Mouse (Mus musculus) liver, embryonic 16.5 days (tissue): ENCODE measurements around the gene Ntrk1. TPM values are rescaled to one million over a fixed set of nuclear protein-coding genes. Genes with fewer than 3 reads are reported as not detected.

Experiments used
- ATAC-seq: fragments of 200-750 bp; cut with Nextera tagmentation; 2 replicates; pipeline ENCODE4 v1.8.0; 2017; ENCODE audit warnings: low read depth, mild to moderate bottlenecking, moderate number of reproducible peaks, moderate library complexity
- H3K27ac ChIP-seq: fragments of 300-500 bp; sonication (generic); 2 replicates; pipeline ENCODE4 v1.5.1; 2014; ENCODE audit warnings: mild to moderate bottlenecking, low read length
- H3K27me3 ChIP-seq: fragments of 300-500 bp; sonication (generic); 2 replicates; pipeline ENCODE4 v1.6.1; 2014; ENCODE audit warnings: low read depth, low read length, mixed read lengths; ENCODE audit not compliant: control insufficient read depth, insufficient read depth
- H3K36me3 ChIP-seq: fragments of 300-500 bp; sonication (generic); 2 replicates; pipeline ENCODE4 v1.6.1; 2014; ENCODE audit warnings: mild to moderate bottlenecking; ENCODE audit not compliant: control insufficient read depth, insufficient read depth
- H3K4me1 ChIP-seq: fragments of 300-500 bp; sonication (generic); 2 replicates; pipeline ENCODE4 v1.6.1; 2014; ENCODE audit warnings: low read depth, low read length, mixed read lengths; ENCODE audit not compliant: control insufficient read depth
- H3K4me2 ChIP-seq: fragments of 300-500 bp; sonication (generic); 2 replicates; pipeline ENCODE4 v1.6.1; 2014; ENCODE audit warnings: low read depth, low read length, mixed read lengths
- H3K4me3 ChIP-seq: fragments of 300-500 bp; sonication (generic); 2 replicates; pipeline ENCODE4 v1.5.1; 2014; ENCODE audit warnings: low read depth, mild to moderate bottlenecking, low read length
- H3K9ac ChIP-seq: fragments of 300-500 bp; sonication (generic); 2 replicates; pipeline ENCODE4 v1.6.1; 2014; ENCODE audit warnings: low read depth, low read length
- H3K9me3 ChIP-seq: fragments of 300-500 bp; sonication (generic); replicated peaks from 2 replicates; pipeline ENCODE4 v1.6.1; 2016; ENCODE audit warnings: low read length; ENCODE audit not compliant: control insufficient read depth
- WGBS: fragments of 180-500 bp; shearing (Covaris S2); extraction: QIAGEN DNeasy Blood & Tissue Kit; methylation state at CpG from one replicate; pipeline ENCODE4 v1.1.7; 2014; ENCODE audit not compliant: insufficient replicate concordance; 5-methylcytosine and 5-hydroxymethylcytosine counted together
- polyA plus RNA-seq: library from polyadenylated mRNA; unstranded; fragments of >200 nt; fragmentation: Nextera tagmentation; extraction: Ambion mirVana; gene quantifications from 2 replicates; pipeline ENCODE4 v1.2.1, GENCODE M21; 2015

Gene Ntrk1
- polyA plus RNA-seq, 1 experiment from 2014 or later = 0.18 TPM

DNA sequence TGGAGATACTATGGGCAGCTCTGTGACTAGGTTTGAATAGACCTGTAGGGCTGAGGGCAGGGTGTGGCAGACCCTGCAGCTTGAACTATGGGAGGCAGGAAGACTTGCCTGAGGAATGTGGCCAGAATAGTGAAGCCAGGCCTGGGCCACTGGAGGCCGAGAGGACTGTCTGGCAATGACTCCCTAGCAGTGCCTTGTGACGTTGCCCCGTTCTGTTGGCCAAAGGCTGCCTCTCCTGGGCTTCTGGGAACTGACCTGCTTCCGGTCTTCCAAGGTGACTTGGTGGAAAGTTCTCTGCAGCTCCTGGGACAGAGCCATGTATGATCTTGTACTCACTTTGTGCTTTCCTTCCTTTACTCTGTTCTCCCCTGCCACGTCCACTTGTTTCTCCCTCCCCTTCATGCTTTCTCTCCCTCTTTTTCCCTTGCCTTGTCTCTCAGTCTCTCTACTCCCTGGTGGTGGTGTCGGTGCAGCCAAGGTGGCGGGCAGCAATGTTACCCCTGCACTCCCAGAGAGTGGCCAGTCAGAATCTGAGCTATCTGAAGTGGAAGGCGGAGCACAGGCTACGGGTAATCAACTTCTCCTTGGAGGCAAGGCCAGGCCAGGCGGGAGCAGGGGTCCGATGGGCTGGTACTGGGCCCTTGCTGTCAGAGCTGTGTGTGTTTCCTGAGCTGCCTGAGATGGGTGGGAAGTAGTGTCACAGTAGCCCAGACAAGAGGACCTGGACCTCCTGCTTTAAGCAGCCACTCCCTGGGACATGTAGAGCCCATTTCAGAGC lies 60.8 kb downstream of the Ntrk1 start:
- Histone ChIP-seq H3K4me1 (no peaks in the 10 kb centered on the region), H3K9me3 (no peaks in the 10 kb centered on the region)
- WGBS = 63% methylated on average over 11 of the region's 11 CpGs

DNA sequence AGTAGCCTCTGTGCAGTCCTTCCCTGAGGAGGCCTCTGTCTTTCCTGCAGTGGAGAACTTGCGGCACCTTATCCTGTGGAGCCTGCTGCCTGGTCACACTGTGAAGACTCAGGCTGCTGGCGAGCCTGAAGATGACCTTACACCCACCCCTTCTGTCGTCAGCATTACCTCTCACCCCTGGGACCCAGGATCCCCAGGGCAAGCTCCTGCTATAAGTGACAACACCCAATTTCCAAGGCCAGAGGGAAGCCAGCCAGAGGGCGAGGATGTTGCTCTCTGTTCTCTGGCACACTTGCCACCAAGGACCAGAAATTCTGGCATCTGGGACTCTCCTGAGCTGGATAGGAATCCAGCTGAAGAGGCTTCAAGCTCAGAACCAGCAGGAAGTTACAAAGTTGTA lies 61.9 kb downstream of the Ntrk1 start:
- Histone ChIP-seq H3K4me1 (no peaks in the 10 kb centered on the region), H3K27me3 (no peaks in the 10 kb centered on the region), H3K4me3 (no peak overlapping the region), H3K27ac (no peak overlapping the region), H3K9ac (no peak overlapping the region), H3K4me2 (no peak overlapping the region), H3K36me3 (no peaks in the 10 kb centered on the region), H3K9me3 (no peaks in the 10 kb centered on the region)
- 59% methylated on average over 4 of the region's 4 CpGs for WGBS
- no peak for ATAC-seq

More for the DNA sequence above, 60.8 kb downstream of the Ntrk1 start:
- Histone ChIP-seq H3K4me2 (no peak overlapping the region), H3K27ac (no peak overlapping the region), H3K27me3 (no peaks in the 10 kb centered on the region), H3K4me3 (no peak overlapping the region), H3K9ac (no peak overlapping the region), H3K36me3 (no peaks in the 10 kb centered on the region)
- no peak for ATAC-seq

GRCm38 (mm10) chr3:87728696-87729095 lies 66.3 kb downstream of the Ntrk1 start:
- ATAC-seq = no peak
- 0 out of 2 replicates have a peak, but pooled peaks cover 2% of the 10 kb centered on the region for H3K36me3 ChIP-seq
- 59% methylated on average over 6 of the region's 6 CpGs for WGBS
- no peak overlapping the region for H3K4me2 ChIP-seq
- no peak overlapping the region for H3K4me3 ChIP-seq
- H3K27me3 ChIP-seq = no peaks in the 10 kb centered on the region
- H3K9ac ChIP-seq = no peak overlapping the region
- H3K4me1 ChIP-seq = no peaks in the 10 kb centered on the region
- no peaks in the 10 kb centered on the region for H3K9me3 ChIP-seq
- H3K27ac ChIP-seq = no peak overlapping the region

Other genes with a start within 250 kb of the Ntrk1 start
- gene Arhgef11, start 177.6 kb downstream of the Ntrk1 start, polyA plus RNA-seq = 3.2 and 3.8 TPM in 2 replicates
- gene Lrrc71, start 46.5 kb downstream of the Ntrk1 start, polyA plus RNA-seq = 0.07 and 0.18 TPM in 2 replicates
- 0.01 TPM in 1 of 2 replicates, not detected in the other for gene Insrr, start 1.8 kb upstream of the Ntrk1 start, polyA plus RNA-seq
- gene Pear1, start 29.1 kb upstream of the Ntrk1 start, polyA plus RNA-seq = 6.0 and 6.5 TPM in 2 replicates
- gene Sh2d2a, start 51.6 kb upstream of the Ntrk1 start, polyA plus RNA-seq = 0.29 and 0.37 TPM in 2 replicates
- gene Prcc, start 90.4 kb upstream of the Ntrk1 start, polyA plus RNA-seq = 4.1 and 4.7 TPM in 2 replicates
- gene Hdgf, start 111.2 kb upstream of the Ntrk1 start, polyA plus RNA-seq = 53.6 and 57.1 TPM in 2 replicates
- gene Mrpl24, start 124.3 kb upstream of the Ntrk1 start, polyA plus RNA-seq = 35.1 and 35.8 TPM in 2 replicates
- 17.2 and 17.5 TPM in 2 replicates for gene Isg20l2, start 135.2 kb upstream of the Ntrk1 start, polyA plus RNA-seq
- 5.2 and 5.7 TPM in 2 replicates for gene Rrnad1, start 135.6 kb upstream of the Ntrk1 start, polyA plus RNA-seq
- gene Crabp2, start 153.5 kb upstream of the Ntrk1 start, polyA plus RNA-seq = 0.09 and 0.25 TPM in 2 replicates
- 1.2 and 1.4 TPM in 2 replicates for gene Nes, start 175.9 kb upstream of the Ntrk1 start, polyA plus RNA-seq
- 0.04 TPM in 1 of 2 replicates, not detected in the other for gene Bcan, start 205.1 kb upstream of the Ntrk1 start, polyA plus RNA-seq
- gene Hapln2, start 232.4 kb upstream of the Ntrk1 start, polyA plus RNA-seq = not detected in 2 replicates
- 13.2 and 14.1 TPM in 2 replicates for gene Gpatch4, start 247.9 kb upstream of the Ntrk1 start, polyA plus RNA-seq